Mouse (Mus musculus): ENCODE data around the gene Adgrg3. TPM values are rescaled to one million over a fixed set of nuclear protein-coding genes. Genes with fewer than 3 reads are reported as not detected.

Gene Adgrg3
- polyA plus RNA-seq, 1 experiment from 2014 or later = 4.8 TPM

DNA sequence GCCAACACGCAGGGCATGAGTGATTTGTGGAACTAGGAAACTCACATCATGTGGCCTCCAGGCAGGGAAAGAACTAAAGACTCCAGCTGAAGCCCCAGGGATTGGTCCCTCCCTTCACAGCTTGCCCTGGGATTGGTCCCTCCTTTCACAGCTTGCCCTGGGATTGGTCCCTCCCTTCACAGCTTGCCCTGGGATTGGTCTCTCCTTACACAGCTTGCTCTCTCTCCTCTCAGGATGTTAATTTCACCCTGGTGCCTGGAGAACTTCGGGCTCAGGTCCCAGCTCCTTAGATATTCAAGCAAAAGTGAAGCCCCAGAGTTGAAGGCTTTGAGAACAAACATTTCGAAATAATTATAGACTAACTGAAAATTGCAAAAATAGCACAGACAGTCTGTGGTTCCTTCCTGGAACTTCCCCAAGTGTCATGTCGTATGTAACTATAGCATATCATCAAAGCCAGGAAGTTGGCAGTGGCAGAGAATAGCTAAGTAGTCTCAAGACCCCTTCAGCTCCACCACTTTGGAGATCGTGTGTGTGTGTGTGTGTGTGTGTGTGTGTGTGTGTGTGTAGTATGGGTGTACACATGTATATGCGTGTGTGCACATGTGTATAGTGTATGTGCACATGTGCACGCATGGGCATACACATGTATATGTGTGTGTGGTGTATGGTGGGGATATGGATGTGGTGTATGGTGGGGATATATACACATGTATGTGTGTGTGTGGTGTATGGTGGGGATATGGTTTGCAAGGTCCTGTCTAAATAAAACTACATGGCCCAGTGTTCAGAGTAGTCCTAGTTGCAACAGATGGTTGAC, 19.8 kb downstream of the Adgrg3 start:
- no peak overlapping the region for H3K4me2 ChIP-seq
- H3K9me3 ChIP-seq (replicated peaks) = no peaks in the 10 kb centered on the region
- 61% methylated on average over 7 of the region's 7 CpGs for WGBS
- peak; percentile 70 for ATAC-seq (replicated peaks; ENCODE audit: low FRiP score)
- H3K27ac ChIP-seq = no peak overlapping the region
- no peak overlapping the region for H3K9ac ChIP-seq
- peaks cover 7% of the 10 kb centered on the region; the same call in 1 of the 2 replicates for H3K4me1 ChIP-seq
- no peaks in the 10 kb centered on the region for H3K36me3 ChIP-seq
- no peaks in the 10 kb centered on the region for H3K27me3 ChIP-seq
- no peak overlapping the region for H3K4me3 ChIP-seq (replicated peaks)

DNA sequence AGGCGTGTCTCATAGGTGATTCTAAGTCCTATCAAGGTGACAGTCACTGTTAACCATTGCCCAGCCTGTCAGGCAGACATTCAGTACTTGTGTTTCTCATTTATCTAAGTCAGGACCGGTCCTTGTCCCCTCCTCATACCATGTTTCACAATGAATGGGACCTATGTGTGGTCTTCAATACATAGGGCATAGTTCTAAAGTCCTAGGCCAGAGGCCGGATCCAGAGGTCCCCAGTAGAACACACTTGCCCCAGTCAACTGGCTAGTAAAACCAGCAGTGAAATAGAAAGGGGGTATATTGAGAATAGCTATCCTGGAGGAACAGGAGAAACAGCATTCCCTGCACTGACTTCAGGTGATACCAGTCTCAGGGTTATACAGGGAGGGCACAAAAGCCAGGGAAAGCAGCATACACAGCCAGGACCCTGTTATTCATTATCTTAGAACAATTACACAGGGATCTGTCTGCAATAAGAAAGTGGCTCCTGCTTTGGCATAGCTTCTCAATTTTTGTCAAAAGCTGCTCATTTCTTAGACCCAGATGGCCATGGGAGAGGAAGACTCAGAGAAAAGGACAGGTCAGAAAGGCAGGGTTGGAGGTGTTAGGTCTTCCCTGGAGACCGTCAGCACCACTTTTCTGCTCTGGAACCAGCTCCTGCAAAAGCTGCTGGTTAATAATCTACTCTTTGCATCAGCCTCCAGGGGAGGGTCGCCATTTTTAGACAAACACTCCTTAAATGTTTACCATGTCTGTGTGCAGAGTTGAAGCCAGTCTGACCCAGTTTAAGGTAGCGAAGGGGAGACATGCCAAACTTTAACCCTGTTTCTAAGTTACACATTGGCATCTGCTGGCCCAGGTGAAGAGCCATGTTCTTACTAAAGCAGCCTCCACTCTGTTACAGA, 24.6 kb downstream of the Adgrg3 start:
- H3K27me3 ChIP-seq = no peaks in the 10 kb centered on the region
- no peaks in the 10 kb centered on the region for H3K9me3 ChIP-seq (replicated peaks)
- H3K4me2 ChIP-seq = peak overlapping the region; percentile 37
- H3K4me3 ChIP-seq (replicated peaks) = no peak overlapping the region
- no peaks in the 10 kb centered on the region for H3K36me3 ChIP-seq
- H3K4me1 ChIP-seq = peaks cover 11% of the 10 kb centered on the region; the same call in 1 of the 2 replicates
- no peak overlapping the region for H3K9ac ChIP-seq
- WGBS = 59% methylated on average over 6 of the region's 6 CpGs
- peak overlapping the region; percentile 94 for H3K27ac ChIP-seq
- ATAC-seq (replicated peaks; ENCODE audit: low FRiP score) = peak; percentile 92

GRCm38 (mm10) chr8:95044811-95045210, 27.3 kb downstream of the Adgrg3 start:
- H3K9me3 ChIP-seq (replicated peaks) = no peaks in the 10 kb centered on the region
- 72% methylated on average over 4 of the region's 4 CpGs for WGBS

DNA sequence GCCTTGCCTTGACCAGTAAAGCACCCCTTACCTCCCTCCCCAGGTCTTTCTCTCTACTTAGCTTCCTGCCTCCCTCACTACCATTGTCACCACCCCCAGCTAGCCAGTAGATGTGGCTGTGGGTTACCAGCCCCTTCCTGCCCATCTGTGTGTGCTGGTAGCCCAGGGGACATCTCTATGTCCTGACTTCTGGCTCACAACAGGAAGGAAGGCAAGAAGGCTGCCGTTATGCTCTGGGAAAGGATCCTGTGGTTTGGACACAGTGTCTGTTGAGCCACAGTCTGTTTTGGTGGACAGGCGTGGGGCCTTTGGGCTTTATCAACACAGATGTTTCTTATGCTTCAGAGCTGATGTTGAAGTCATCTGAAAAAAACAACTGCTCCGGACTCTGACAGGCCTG, 29.5 kb downstream of the Adgrg3 start:
- Histone ChIP-seq H3K27ac (no peak overlapping the region), H3K36me3 (no peaks in the 10 kb centered on the region), H3K27me3 (no peaks in the 10 kb centered on the region), H3K9ac (no peak overlapping the region), H3K9me3 (replicated peaks) (no peaks in the 10 kb centered on the region), H3K4me3 (replicated peaks) (no peak overlapping the region), H3K4me2 (no peak overlapping the region), H3K4me1 (peaks cover 9% of the 10 kb centered on the region; the same call in 1 of the 2 replicates)
- no peak for ATAC-seq (replicated peaks; ENCODE audit: low FRiP score)
- WGBS = 57% methylated on average over 3 of the region's 3 CpGs

More at GRCm38 (mm10) chr8:95044811-95045210, 27.3 kb downstream of the Adgrg3 start:
- no peak for ATAC-seq (replicated peaks; ENCODE audit: low FRiP score)
- no peak overlapping the region for H3K27ac ChIP-seq
- H3K9ac ChIP-seq = no peak overlapping the region
- no peak overlapping the region for H3K4me2 ChIP-seq
- H3K4me3 ChIP-seq (replicated peaks) = no peak overlapping the region
- H3K4me1 ChIP-seq = peaks cover 9% of the 10 kb centered on the region; the same call in 1 of the 2 replicates
- H3K27me3 ChIP-seq = no peaks in the 10 kb centered on the region
- no peaks in the 10 kb centered on the region for H3K36me3 ChIP-seq

DNA sequence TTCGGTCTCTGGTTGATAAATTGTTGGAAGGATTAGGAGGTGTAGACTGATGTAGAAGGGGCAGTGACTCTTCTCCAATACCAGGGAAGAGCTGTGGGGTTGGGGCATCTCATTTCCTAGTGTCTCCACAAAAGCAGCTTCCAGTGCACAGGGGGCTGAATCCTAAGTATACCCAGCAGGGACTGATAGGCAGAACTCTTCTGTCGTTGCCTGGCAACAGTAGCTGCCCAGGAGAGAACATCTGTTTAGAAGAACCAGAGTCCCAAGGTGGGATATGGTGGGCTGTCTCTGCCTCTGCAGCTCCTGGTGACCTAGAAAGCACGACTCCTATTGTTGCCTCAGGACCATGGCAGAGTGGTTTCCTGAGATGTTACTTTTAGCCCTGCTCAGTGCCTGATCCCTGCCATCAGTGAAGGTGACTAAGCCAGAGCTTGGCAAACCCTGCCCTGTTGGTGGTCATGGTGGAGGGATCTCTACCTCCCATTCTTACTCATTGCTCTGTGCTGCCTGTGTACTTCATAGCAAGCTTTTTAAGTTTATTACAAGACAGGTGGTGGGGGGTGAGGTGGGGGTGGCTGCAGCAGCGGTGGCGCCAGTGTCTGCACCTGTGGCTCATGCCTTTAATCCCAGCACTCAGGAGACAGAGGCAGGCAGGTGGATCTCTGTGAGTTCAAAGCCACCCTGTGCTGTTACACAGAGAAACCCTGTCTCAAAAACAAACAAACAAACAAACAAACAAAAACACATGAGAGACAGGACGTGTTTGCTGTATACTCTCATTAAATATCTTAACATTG, 30.6 kb downstream of the Adgrg3 start:
- 65% methylated on average over 6 of the region's 6 CpGs for WGBS
- no peak for ATAC-seq (replicated peaks; ENCODE audit: low FRiP score)
- H3K9me3 ChIP-seq (replicated peaks) = no peaks in the 10 kb centered on the region
- H3K36me3 ChIP-seq = no peaks in the 10 kb centered on the region
- no peak overlapping the region for H3K4me2 ChIP-seq
- peaks cover 4% of the 10 kb centered on the region; the same call in 1 of the 2 replicates for H3K4me1 ChIP-seq
- no peaks in the 10 kb centered on the region for H3K27me3 ChIP-seq
- H3K27ac ChIP-seq = no peak overlapping the region
- H3K4me3 ChIP-seq (replicated peaks) = no peak overlapping the region
- H3K9ac ChIP-seq = no peak overlapping the region

DNA sequence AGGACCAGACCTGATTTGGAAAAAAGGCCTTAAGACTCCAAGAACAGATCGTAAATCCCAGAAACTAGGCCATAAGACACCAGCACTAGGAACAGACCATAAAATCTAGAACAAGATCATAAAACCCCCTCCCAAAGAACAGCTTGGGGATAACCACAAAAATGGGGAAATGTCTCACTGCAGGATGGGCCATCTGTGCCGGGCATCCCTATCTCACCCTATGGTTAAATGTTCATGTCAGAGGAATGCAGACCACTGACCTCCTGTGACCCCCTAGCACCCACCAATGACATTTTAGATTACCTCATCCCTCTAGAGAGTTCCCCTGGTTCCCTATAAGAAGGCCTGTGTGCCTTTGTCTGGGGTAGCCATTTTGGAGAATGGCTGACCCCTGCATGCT, 32.1 kb downstream of the Adgrg3 start:
- Histone ChIP-seq H3K36me3 (no peaks in the 10 kb centered on the region), H3K9me3 (replicated peaks) (no peaks in the 10 kb centered on the region), H3K4me1 (peaks cover 3% of the 10 kb centered on the region; the same call in 1 of the 2 replicates), H3K27ac (no peak overlapping the region), H3K27me3 (no peaks in the 10 kb centered on the region), H3K9ac (no peak overlapping the region), H3K4me3 (replicated peaks) (no peak overlapping the region), H3K4me2 (no peak overlapping the region)
- ATAC-seq (replicated peaks; ENCODE audit: low FRiP score) = no peak
- WGBS = 70% methylated on average over 2 of the region's 2 CpGs

GRCm38 (mm10) chr8:95054438-95054837, 36.9 kb downstream of the Adgrg3 start:
- WGBS = 56% methylated on average over 6 of the region's 6 CpGs
- Histone ChIP-seq H3K9me3 (replicated peaks) (no peaks in the 10 kb centered on the region), H3K27me3 (no peaks in the 10 kb centered on the region), H3K4me3 (replicated peaks) (no peak overlapping the region), H3K4me2 (no peak overlapping the region), H3K9ac (no peak overlapping the region), H3K4me1 (no peaks in the 10 kb centered on the region), H3K36me3 (no peaks in the 10 kb centered on the region), H3K27ac (no peak overlapping the region)
- no peak for ATAC-seq (replicated peaks; ENCODE audit: low FRiP score)

DNA sequence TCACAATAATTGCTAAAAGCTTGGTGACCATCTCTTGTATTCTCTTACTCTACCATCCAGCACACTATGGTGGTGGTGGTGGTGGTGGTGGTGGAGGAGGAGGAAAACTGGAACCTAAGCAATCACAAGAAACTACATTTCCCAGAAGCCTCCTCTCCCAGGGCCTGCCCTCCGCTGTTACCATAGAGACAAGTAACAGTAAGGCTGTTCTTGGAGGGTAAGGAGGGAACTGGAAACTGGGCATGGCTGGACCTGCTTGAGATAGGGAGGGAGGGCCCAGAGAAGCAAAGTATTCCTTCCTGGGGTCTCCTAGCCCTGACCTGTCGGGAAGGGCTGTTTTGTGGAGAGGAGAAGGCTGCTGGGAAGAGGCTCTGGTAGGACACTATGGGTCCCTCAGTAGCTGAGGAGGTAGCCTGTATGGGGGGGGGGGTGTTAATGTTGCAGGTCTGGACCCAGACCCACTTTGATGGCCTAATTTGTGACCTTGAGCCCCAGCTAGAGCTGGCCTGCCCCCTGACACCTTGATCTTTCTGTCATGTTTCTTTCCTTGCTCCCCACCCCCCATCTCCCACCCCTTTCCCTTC, 37.5 kb downstream of the Adgrg3 start, which contains the start of gene Drc7:
Drc7 (plus strand) TSS at position 177 of the 584 bp plus-strand sequence.
- no peaks in the 10 kb centered on the region for H3K4me1 ChIP-seq
- peak; percentile 62 for ATAC-seq (replicated peaks; ENCODE audit: low FRiP score)
- H3K27me3 ChIP-seq = no peaks in the 10 kb centered on the region
- no peak within 1 kb of the TSS for H3K27ac ChIP-seq
- no peak within 1 kb of the TSS for H3K9ac ChIP-seq
- no peaks in the 10 kb centered on the region for H3K36me3 ChIP-seq
- no peaks in the 10 kb centered on the region for H3K9me3 ChIP-seq (replicated peaks)
- no peak within 1 kb of the TSS for H3K4me3 ChIP-seq (replicated peaks)
- H3K4me2 ChIP-seq = no peak within 1 kb of the TSS
- WGBS = 20% methylated on average over 2 of the region's 2 CpGs

DNA sequence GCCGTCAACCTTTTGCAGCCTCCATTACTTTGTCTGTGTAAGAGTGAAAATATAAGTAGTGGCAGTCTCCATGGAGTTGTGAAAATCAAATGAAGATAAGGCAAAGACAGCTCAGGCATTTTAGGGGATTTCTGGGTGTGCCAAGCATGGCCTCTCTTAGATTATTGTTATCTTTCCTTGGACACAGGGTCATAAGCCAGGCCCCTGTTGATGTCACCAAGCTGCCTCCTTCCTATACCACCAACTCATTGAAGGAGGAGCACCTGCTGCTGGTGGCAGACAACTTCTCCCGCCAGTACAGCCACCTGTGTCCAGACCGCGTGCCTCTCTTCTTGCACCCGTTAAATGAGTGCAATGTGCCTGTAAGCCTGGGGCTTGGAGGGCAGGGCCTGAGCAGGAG, 38.9 kb downstream of the Adgrg3 start:
- no peak for ATAC-seq (replicated peaks; ENCODE audit: low FRiP score)
- H3K27me3 ChIP-seq = no peaks in the 10 kb centered on the region
- no peak overlapping the region for H3K27ac ChIP-seq
- H3K4me3 ChIP-seq (replicated peaks) = no peak overlapping the region
- no peak overlapping the region for H3K4me2 ChIP-seq
- 86% methylated on average over 5 of the region's 5 CpGs for WGBS
- H3K4me1 ChIP-seq = no peaks in the 10 kb centered on the region
- no peaks in the 10 kb centered on the region for H3K36me3 ChIP-seq
- no peaks in the 10 kb centered on the region for H3K9me3 ChIP-seq (replicated peaks)
- no peak overlapping the region for H3K9ac ChIP-seq

DNA sequence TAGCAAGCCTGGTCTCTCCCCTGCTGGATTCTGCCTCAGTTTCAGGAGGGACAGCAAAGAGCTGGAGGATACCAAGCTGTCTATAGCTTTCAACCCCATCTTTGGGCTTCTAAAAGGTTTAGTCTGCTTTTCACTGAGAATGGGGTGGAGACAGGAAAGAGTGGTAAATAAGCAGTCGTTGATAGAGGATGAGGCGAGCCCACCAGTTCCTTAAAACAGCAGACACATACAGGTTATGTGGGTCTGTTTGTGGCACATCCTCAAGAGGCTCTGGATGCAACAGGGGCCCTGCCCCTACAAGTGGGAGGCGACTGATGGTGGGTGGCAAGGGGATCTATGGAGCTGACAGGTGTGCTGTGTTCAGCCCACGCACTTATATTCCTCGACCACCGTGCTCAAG, 41.2 kb downstream of the Adgrg3 start:
- Histone ChIP-seq H3K4me2 (no peak overlapping the region), H3K9me3 (replicated peaks) (no peaks in the 10 kb centered on the region), H3K4me1 (no peaks in the 10 kb centered on the region), H3K27ac (no peak overlapping the region), H3K36me3 (no peaks in the 10 kb centered on the region), H3K27me3 (no peaks in the 10 kb centered on the region), H3K9ac (no peak overlapping the region), H3K4me3 (replicated peaks) (no peak overlapping the region)
- no peak for ATAC-seq (replicated peaks; ENCODE audit: low FRiP score)
- 71% methylated on average over 6 of the region's 6 CpGs for WGBS

DNA sequence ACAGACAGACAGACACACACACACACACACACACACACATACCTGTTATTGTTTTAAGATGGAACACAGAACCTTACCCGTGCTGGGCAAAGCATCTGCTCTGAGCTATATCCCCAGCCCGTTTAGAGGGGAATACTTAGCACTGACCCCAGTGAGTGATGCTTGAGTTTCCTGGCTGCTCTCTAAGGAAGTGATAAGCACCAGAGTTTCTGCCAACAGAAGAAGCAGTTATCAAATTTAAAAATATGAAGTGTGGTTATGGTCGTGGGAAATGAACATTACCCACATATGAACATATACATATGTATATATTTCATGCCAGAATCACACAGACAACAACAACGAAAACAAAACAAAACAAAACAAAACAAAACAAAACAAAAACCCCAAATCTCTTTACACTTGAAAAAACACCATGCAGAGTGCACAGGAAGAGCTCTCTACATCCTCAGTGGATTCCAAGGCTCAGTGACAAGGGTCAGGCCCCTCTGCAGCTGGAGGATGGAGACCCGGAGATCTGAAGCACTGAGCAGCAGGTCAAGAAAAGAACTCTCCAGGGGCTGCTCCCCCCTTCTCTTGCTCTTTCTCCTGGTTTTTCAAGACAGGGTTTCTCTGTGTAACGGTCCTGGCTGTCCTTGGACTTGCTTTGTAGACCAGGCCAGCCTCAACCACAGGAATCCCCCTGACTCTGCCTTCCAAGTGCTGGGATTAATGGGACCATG, 42.5 kb downstream of the Adgrg3 start:
- no peak for ATAC-seq (replicated peaks; ENCODE audit: low FRiP score)
- whole genome bisulfite sequencing = 52% methylated on average over 6 of the region's 6 CpGs
- H3K4me3 ChIP-seq (replicated peaks) = no peak overlapping the region

More for the DNA sequence above, 42.5 kb downstream of the Adgrg3 start:
- no peak overlapping the region for H3K27ac ChIP-seq
- H3K36me3 ChIP-seq = no peaks in the 10 kb centered on the region
- no peaks in the 10 kb centered on the region for H3K9me3 ChIP-seq (replicated peaks)
- no peak overlapping the region for H3K9ac ChIP-seq
- H3K4me1 ChIP-seq = no peaks in the 10 kb centered on the region
- H3K4me2 ChIP-seq = no peak overlapping the region
- no peaks in the 10 kb centered on the region for H3K27me3 ChIP-seq

All from kidney, embryonic 15.5 days (tissue).